Mouse (Mus musculus) heart, postnatal 36 days (tissue): Measurements from ENCODE around the gene Hdac2. TPM values are rescaled to one million over a fixed set of nuclear protein-coding genes. Genes with fewer than 3 reads are reported as not detected.

Experiments used
- total RNA-seq, 2 experiments: library from RNA; stranded (reverse); gene quantifications; 2 replicates each; pipeline ENCODE4 v1.2.3; 2021

Gene Hdac2
- total RNA-seq, 2 experiments from 2014 or later: 52.8 to 56.6 TPM

Other genes with a start within 250 kb of the Hdac2 start
- 10 to 100 TPM; 39.9 to 48.3 TPM for gene Marcks, start 164.4 kb downstream of the Hdac2 start, total RNA-seq